Mouse (Mus musculus): ENCODE results near the gene Pkd1l1.

- TF ChIP-seq CTCF (IDR thresholded peaks at IDR 0.05; ENCODE audit: low read depth) (0 out of 2 replicates have a peak, but pooled peaks have one; percentile 11), EP300 (IDR thresholded peaks at IDR 0.05; ENCODE audit: low read depth) (no peak)
Observed at GRCm38 (mm10) chr11:8988084-8988483, 15.0 kb upstream of the Pkd1l1 start.
